In the genomic region with DNA sequence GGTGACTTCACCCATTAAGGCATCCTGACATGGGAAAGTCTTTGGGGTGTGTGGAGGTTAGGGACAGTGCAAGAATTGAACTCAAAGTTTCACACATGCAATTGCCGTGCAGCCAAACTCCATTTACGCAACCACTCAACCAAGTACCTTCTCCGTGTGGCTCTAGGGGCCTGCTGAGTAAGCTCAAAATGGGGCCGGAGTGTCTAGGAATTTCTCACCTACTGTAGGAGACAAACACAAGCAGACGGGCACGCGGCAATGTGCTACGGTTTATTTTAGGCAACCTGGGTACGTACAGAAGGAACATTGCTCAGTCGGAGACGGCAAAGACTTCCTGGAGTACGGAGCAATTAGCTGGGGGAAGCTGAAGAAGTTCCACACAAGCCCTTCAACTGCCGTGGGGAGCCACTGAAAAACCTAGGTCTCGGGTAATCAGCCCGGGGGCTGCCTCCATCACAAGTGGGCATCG, we compare ENCODE assay signal across 24 mouse cellular contexts. TPM values are rescaled to one million over a fixed set of nuclear protein-coding genes. Genes with fewer than 3 reads are reported as not detected.
A peak's percentile ranks its signal among the peaks of the same experiment; 100 is the strongest.
DNase-seq lines count a peak whose midpoint lies in the region; ATAC-seq and TF ChIP-seq lines count a peak whose summit lies in the region.
"Had no signal": no experiment of that assay in that cellular context is flagged by ENCODE, and none has a peak within 500 bp of the region (broad histone marks: within the 10 kb centered on the region; RNA-seq: fewer than 3 reads in every experiment).

A gene (plus strand): TSS at position 51 of the 469 bp plus-strand sequence.

- peak within 1 kb of the TSS; percentile 68 for H3K27ac ChIP-seq in gastrocnemius, adult 2 months
- H3K27ac ChIP-seq in kidney, embryonic 14.5 days (ENCODE audit: low read depth, low read length): no peak within 1 kb of the TSS
- H3K27ac ChIP-seq in stomach, postnatal 0 days (replicated peaks): no peak within 1 kb of the TSS
- H3K27ac ChIP-seq: hindbrain, embryonic 12.5 days; limb, embryonic 13.5 days; liver, embryonic 15.5 days; midbrain, embryonic 10.5 days; neural tube, embryonic 15.5 days had no signal

- TF ChIP-seq EP300 in stomach, postnatal 0 days (optimal IDR thresholded peaks at IDR 0.05): no peak

- DNase-seq in gastrocnemius, adult 2 months: peak; percentile 29
- no peak for DNase-seq in gastrocnemius, adult 8-10 months (ENCODE audit: low spot score in 2 of 2)
- no peak for DNase-seq in kidney, adult 8-10 months
- peak; percentile 66 for DNase-seq in brain, adult 2 months (ENCODE audit: low read depth, low spot score)
- peak; percentile 51 to 64 for DNase-seq in left cerebral cortex, postnatal 14 days (ENCODE audit: low spot score in 2 of 2)
- DNase-seq in stomach, postnatal 0 days (ENCODE audit: low spot score): no peak
- DNase-seq in spleen, adult 18-20 months: no peak
- DNase-seq: embryo, embryonic 11 days; kidney, postnatal 25 days; thymus, postnatal 14 days had no signal

- no peak within 1 kb of the TSS for H3K4me2 ChIP-seq in kidney, embryonic 14.5 days (replicated peaks; ENCODE audit: low read depth, low read length)
- H3K4me2 ChIP-seq in stomach, postnatal 0 days (replicated peaks; ENCODE audit: low read depth): no peak within 1 kb of the TSS
- H3K4me2 ChIP-seq: hindbrain, embryonic 12.5 days; limb, embryonic 13.5 days; liver, embryonic 15.5 days; neural tube, embryonic 15.5 days had no signal

- no peaks in the 10 kb centered on the region for H3K9me3 ChIP-seq in kidney, embryonic 14.5 days (ENCODE audit: control insufficient read depth, low read length)
- no peaks in the 10 kb centered on the region for H3K9me3 ChIP-seq in stomach, postnatal 0 days (ENCODE audit: control insufficient read depth, low read length)
- H3K9me3 ChIP-seq: hindbrain, embryonic 12.5 days; limb, embryonic 13.5 days; liver, embryonic 15.5 days; midbrain, embryonic 10.5 days; neural tube, embryonic 15.5 days had no signal

- no peaks in the 10 kb centered on the region for H3K27me3 ChIP-seq in kidney, embryonic 14.5 days (ENCODE audit: control insufficient read depth, insufficient read depth, low read length)
- H3K27me3 ChIP-seq in stomach, postnatal 0 days (ENCODE audit: control insufficient read depth, insufficient read depth, low read length): no peaks in the 10 kb centered on the region
- H3K27me3 ChIP-seq: hindbrain, embryonic 12.5 days; limb, embryonic 13.5 days; neural tube, embryonic 15.5 days had no signal

- intact Hi-C loops in gastrocnemius, adult 2 months (cut with DNase I): no loop called here
- intact Hi-C loops in left cerebral cortex, postnatal 14 days (cut with DNase I): no loop called here

- TF ChIP-seq CTCF in gastrocnemius, adult 2 months (IDR thresholded peaks at IDR 0.05): no peak
- no peak for TF ChIP-seq CTCF in stomach, postnatal 0 days (IDR thresholded peaks at IDR 0.05; ENCODE audit: low read depth)

- ATAC-seq in kidney, embryonic 14.5 days (ENCODE audit: low FRiP score, low TSS enrichment): no peak
- no peak for ATAC-seq in stomach, postnatal 0 days (ENCODE audit: low FRiP score, low TSS enrichment)
- ATAC-seq: forebrain, embryonic 14.5 days had no signal

- no peak within 1 kb of the TSS for H3K9ac ChIP-seq in kidney, embryonic 14.5 days (ENCODE audit: low read depth, low read length)
- H3K9ac ChIP-seq in stomach, postnatal 0 days (ENCODE audit: low read length): no peak within 1 kb of the TSS
- H3K9ac ChIP-seq: hindbrain, embryonic 12.5 days; limb, embryonic 13.5 days; liver, embryonic 15.5 days; neural tube, embryonic 15.5 days had no signal

- H3K4me3 ChIP-seq in gastrocnemius, adult 2 months: peak within 1 kb of the TSS; percentile 45
- no peak within 1 kb of the TSS for H3K4me3 ChIP-seq in kidney, embryonic 14.5 days (ENCODE audit: low read length)
- no peak within 1 kb of the TSS for H3K4me3 ChIP-seq in stomach, postnatal 0 days (ENCODE audit: low read depth, low read length)
- H3K4me3 ChIP-seq: hindbrain, embryonic 12.5 days; limb, embryonic 13.5 days; liver, embryonic 15.5 days; midbrain, embryonic 10.5 days; neural tube, embryonic 15.5 days had no signal

- no peaks in the 10 kb centered on the region for H3K4me1 ChIP-seq in kidney, embryonic 14.5 days (ENCODE audit: control insufficient read depth, insufficient read depth, low read length)
- no peaks in the 10 kb centered on the region for H3K4me1 ChIP-seq in stomach, postnatal 0 days (replicated peaks; ENCODE audit: control insufficient read depth, insufficient read depth)
- H3K4me1 ChIP-seq: limb, embryonic 13.5 days; liver, embryonic 15.5 days; midbrain, embryonic 10.5 days had no signal

- H3K36me3 ChIP-seq in kidney, embryonic 14.5 days (ENCODE audit: control insufficient read depth, insufficient read depth, low read length): no peaks in the 10 kb centered on the region
- H3K36me3 ChIP-seq in stomach, postnatal 0 days (ENCODE audit: control insufficient read depth, insufficient read depth, low read length): no peaks in the 10 kb centered on the region
- H3K36me3 ChIP-seq: hindbrain, embryonic 12.5 days; limb, embryonic 13.5 days; liver, embryonic 15.5 days; midbrain, embryonic 10.5 days; neural tube, embryonic 15.5 days had no signal

- 78% methylated on average over 16 of the region's 16 CpGs for WGBS in kidney, embryonic 14.5 days
- 72% methylated on average over 16 of the region's 16 CpGs for WGBS in stomach, postnatal 0 days

RNA-seq across cellular contexts. Expression of the gene that starts here (rescaled TPM):
- total RNA-seq in gastrocnemius, adult 2 months (2021): not detected
- not detected for total RNA-seq in gastrocnemius, adult 8-10 months (2022)
- polyA plus RNA-seq in kidney, embryonic 14.5 days (2014; fragmentation: Nextera tagmentation; extraction: Ambion mirVana): not detected in 2 replicates
- total RNA-seq in left cerebral cortex, postnatal 14 days (2021): not detected
- not detected in 2 replicates for polyA plus RNA-seq in stomach, postnatal 0 days (2015; fragmentation: Nextera tagmentation; extraction: Ambion mirVana)
- total RNA-seq: adrenal gland, adult 18-20 months; gastrocnemius, postnatal 25 days; layer of hippocampus, postnatal 10 days had no signal
- polyA plus RNA-seq: brain, embryonic 14.5 days; C2C12; forebrain, embryonic 14.5 days; hindbrain, embryonic 12.5 days; intestine, embryonic 14.5 days; limb, embryonic 13.5 days; liver, embryonic 15.5 days; midbrain, embryonic 10.5 days; neural tube, embryonic 15.5 days; stomach, embryonic 14.5 days had no signal

Comparison
In these comparisons a context has a peak if more than half of its experiments do, and no peak if none do; other contexts are left out.
1. Peak in DNase-seq, H3K4me3 ChIP-seq and H3K27ac ChIP-seq in gastrocnemius, adult 2 months; RNA of the gene not detected or under 1 TPM.
2. Peak in DNase-seq in left cerebral cortex, postnatal 14 days; RNA of the gene not detected or under 1 TPM.